Mouse (Mus musculus): ENCODE results near the gene Clec10a.
A peak's percentile ranks its signal among the peaks of the same experiment; 100 is the strongest.
"Not testable (repeated sequence)": the region's sequence is repeated elsewhere in the genome, so short reads cannot be mapped to it uniquely, and the experiment has no call there.

Gene Clec10a

DNA sequence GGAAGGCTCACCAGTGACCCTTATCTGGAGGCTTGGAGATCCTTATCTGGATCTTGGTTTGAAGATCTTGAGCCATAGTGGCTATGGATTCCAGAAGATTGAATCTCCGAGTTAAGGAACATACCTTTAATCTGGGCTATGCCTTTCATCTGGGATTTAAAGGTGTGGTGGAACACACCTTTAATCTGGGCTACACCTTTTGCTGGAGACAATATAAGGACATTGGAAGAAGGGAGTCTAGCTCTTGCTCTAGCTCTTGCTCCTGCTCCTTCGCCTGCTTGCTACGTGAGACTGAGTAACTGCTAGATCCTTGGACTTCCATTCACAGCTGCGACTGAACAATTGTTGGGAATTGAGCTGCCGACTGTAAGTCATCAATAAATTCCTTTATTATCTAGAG lies at the start of gene Clec10a:
TSS of gene Clec10a (plus strand) at position 301 of the 400 bp plus-strand sequence.
- DNase-seq (ENCODE audit: low read depth, low spot score) = not testable (repeated sequence)

DNA sequence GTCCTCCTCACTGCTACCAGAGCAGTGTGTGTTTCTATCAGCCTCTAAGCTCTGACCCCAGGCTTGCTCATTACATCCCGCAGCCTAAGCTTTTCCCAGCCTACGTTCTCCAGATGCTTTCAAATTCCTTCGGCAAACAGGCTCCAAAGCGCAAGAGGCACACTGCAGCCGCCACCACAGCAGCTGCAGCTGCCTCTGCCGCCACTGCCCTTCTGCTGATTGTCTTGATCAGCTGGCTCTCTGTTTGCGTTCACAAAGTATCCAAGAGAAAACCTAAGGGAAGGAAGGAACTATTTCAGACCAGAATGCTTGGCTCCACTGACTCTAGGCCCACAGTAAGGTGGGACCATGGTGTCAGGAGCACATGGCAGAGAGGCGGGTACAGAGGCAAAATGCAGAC lies 48.9 kb upstream of the Clec10a start:
- no peak for DNase-seq (ENCODE audit: low read depth, low spot score)

DNA sequence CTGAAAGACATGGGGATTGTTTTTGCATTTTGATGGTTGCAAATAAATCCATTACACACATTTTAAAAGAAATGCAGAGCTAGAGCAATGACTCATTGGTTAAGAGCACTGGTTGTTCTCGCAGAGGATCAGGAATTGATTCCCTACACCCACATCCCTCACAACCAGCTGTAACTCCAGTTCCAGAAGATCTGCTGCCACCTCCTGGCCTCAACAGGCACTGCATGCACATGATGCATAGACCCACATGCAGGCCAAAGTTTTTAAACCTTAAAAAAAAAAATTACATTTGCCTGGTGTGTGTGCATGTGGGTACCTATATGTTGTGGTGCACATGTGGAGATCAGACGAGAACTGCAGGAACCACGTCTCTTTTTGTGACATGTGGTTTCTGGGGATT lies 45.9 kb upstream of the Clec10a start:
- peak; percentile 36 for DNase-seq (ENCODE audit: low read depth, low spot score)

DNA sequence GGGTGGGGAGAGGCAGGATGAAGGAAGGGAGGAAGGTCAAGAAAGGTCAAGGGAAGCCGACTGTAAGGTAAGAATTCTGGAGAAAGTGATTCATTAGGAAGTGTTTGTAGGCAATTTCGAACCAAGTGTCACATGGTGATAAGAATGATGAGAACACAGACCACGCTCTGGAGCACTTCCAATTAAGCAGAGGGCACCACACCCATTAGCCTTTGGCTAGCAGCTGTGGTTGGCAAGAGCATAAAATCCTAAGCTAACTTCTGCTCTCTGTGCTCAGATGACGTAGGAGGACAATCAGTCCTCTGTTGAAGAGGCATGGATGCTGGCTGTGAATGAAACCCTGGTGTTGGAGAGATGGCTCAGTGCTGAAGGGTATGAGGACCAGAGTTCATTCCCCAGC lies 41.4 kb upstream of the Clec10a start:
- DNase-seq (ENCODE audit: low read depth, low spot score) = no peak

GRCm38 (mm10) chr11:70115901-70116300 lies 40.1 kb upstream of the Clec10a start:
- DNase-seq (ENCODE audit: low read depth, low spot score) = no peak

DNA sequence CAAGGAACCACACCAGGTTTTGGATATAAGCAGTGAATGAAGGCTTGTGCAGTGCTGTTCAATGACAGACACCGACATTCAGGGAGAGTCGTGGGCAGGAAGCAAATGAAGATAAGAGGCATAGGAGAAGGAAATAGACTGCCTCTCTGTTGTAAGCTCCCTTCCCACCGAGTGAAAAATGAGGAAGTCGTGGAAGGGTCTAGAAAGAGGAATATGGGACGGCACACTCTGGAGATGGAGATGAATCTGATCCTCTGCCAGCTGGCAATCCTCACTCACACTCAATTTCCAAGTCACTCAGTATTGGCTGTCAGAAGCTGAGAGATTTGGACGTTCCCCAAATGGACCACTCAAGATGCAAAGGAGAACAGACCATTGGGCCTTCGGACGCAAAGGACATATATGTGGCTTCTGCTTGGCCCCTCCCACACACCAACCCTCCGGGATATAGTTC lies 26.0 kb upstream of the Clec10a start, which contains the start of gene Mgl2:
TSS of gene Mgl2 (plus strand) at position 404 of the 454 bp plus-strand sequence.
- DNase-seq (ENCODE audit: low read depth, low spot score) = no peak

GRCm38 (mm10) chr11:70135001-70135400 lies 21.0 kb upstream of the Clec10a start:
- DNase-seq (ENCODE audit: low read depth, low spot score) = not testable (repeated sequence)

GRCm38 (mm10) chr11:70135925-70136324 lies 20.1 kb upstream of the Clec10a start:
- not testable (repeated sequence) for DNase-seq (ENCODE audit: low read depth, low spot score)

GRCm38 (mm10) chr11:70139171-70139570 lies 16.8 kb upstream of the Clec10a start:
- no peak for DNase-seq (ENCODE audit: low read depth, low spot score)

DNA sequence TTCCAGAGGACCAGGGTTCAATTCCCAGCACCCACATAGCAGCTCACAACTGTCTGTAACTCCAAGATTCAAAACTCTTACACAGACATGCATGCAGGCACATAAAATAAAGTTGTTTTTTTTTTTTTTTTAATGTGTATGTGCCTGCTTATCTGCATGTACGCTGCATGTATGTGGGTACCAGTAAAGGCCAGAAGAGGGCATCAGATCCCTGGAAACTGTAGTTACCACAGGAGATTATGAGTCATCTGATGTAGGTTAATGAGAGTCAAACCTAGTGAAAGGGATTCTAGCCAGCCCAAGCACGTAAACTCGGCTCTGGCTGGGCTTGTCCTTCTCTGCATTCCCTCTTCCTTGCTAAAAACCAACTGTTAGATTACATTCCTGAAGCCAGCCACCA lies 4.9 kb upstream of the Clec10a start:
- peak; percentile 6 for DNase-seq (ENCODE audit: low read depth, low spot score)

GRCm38 (mm10) chr11:70162336-70162735 lies 6.3 kb downstream of the Clec10a start:
- no peak for DNase-seq (ENCODE audit: low read depth, low spot score)

GRCm38 (mm10) chr11:70165972-70166921 lies 10.2 kb downstream of the Clec10a start:
- DNase-seq (ENCODE audit: low read depth, low spot score) = no peak

- no peak for DNase-seq (ENCODE audit: low read depth, low spot score)
These were observed 12.1 kb downstream of the Clec10a start for GRCm38 (mm10) chr11:70168136-70168535.

DNA sequence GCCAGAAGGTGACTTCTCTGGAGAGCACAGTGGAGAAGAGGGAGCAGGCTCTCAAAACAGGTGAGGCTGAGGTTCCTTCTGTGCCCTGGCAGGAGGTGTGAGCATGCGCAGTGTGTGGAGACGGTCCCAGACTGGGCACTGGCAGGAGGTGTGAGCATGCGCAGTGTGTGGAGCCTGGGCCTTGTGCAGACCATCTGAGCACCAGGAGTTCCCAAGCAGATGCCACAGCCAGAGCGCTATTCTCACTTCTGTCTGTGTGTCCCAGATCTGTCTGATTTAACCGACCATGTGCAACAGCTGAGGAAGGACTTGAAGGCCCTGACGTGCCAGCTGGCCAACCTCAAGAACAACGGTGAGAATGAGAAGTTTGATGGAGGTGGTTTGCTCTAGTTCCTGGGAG lies 13.5 kb downstream of the Clec10a start:
- not testable (repeated sequence) for DNase-seq (ENCODE audit: low read depth, low spot score)

DNA sequence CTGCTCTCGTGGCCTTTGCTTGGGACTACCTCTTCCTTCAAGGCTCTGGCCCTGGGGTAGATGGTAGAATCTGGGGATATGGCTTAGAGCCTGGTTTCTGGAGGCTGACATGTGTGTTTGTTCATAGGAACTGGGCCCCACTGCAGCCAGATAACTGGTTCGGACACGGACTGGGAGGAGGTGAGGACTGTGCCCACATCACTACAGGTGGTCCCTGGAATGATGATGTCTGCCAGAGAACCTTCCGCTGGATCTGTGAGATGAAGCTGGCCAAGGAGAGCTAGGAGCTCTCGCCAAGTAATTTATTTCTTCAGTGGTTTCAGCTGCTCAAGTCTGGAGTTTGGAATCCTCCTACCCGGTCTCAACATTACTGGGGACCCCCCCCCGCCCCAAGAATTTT lies 14.3 kb downstream of the Clec10a start:
- DNase-seq (ENCODE audit: low read depth, low spot score) = no peak

GRCm38 (mm10) chr11:70171181-70171580 lies 15.2 kb downstream of the Clec10a start:
- no peak for DNase-seq (ENCODE audit: low read depth, low spot score)

- peak; percentile 31 for DNase-seq (ENCODE audit: low read depth, low spot score)
These were observed 15.8 kb downstream of the Clec10a start for GRCm38 (mm10) chr11:70171847-70172246.

- no peak for DNase-seq (ENCODE audit: low read depth, low spot score)
These were observed 16.3 kb downstream of the Clec10a start for GRCm38 (mm10) chr11:70172298-70172697.

DNA sequence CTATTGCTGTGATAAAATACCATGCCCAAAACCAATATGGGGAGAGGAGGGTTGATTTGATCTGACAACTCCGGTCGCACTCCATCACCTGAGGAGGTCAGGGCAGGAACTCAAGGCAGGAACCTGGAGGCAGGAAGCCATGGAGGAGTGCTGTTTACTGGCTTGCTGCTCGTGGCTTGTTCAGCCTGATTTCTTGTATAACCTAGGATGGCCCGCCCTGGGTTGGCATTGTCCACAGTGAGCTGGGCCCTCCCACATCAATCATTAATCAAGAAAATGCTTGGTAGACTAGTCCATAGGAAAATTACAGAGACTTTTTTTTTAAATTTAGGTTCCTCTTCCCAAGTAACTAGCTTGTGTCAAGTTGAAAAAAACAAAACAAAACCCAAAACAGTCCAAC lies 18.5 kb downstream of the Clec10a start:
- no peak for DNase-seq (ENCODE audit: low read depth, low spot score)

GRCm38 (mm10) chr11:70177647-70178046 lies 21.6 kb downstream of the Clec10a start:
- no peak for DNase-seq (ENCODE audit: low read depth, low spot score)

DNA sequence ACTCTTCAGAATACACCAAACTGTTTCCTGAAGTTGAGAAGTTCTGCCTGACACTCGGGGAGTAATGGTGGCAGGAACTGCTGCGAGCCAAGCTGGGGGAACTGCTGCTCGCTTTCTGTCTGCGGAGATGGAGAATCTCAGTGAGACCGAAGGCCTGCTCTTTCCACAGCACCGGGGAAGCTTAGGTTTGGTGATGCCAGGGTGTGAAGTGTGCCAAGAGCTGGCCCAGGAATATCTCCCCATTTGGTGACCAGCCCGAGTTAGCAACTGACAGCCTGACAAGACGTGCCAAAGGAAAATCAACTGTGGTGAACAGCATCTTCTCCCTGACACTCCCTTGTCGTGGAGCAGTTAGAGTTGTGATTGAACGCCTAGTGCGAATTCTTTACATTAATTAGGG lies 22.3 kb downstream of the Clec10a start:
- DNase-seq (ENCODE audit: low read depth, low spot score) = no peak

GRCm38 (mm10) chr11:70178756-70179155 lies 22.8 kb downstream of the Clec10a start:
- DNase-seq (ENCODE audit: low read depth, low spot score) = no peak

GRCm38 (mm10) chr11:70179401-70179800 lies 23.4 kb downstream of the Clec10a start:
- peak; percentile 31 for DNase-seq (ENCODE audit: low read depth, low spot score)

Measured in forelimb bud, embryonic 11.5 days (tissue).